Mouse (Mus musculus) activated CD4-positive, CD25-positive, alpha-beta regulatory T cell, adult 4 months (primary cell): ENCODE measurements around the gene Atp2b2. TPM values are rescaled to one million over a fixed set of nuclear protein-coding genes. Genes with fewer than 3 reads are reported as not detected.

Experiments used
- ATAC-seq: one replicate; pipeline ENCODE4 v1.8.0; 2017
- polyA plus RNA-seq, 2 experiments: library from polyadenylated mRNA; unstranded; fragments of 100-300 nt; shearing (Covaris generic); gene quantifications; one replicate each; pipeline ENCODE4 v1.2.1; 2017

Gene Atp2b2
- polyA plus RNA-seq, 2 experiments from 2014 or later = 0.05 TPM; not detected in 1

DNA sequence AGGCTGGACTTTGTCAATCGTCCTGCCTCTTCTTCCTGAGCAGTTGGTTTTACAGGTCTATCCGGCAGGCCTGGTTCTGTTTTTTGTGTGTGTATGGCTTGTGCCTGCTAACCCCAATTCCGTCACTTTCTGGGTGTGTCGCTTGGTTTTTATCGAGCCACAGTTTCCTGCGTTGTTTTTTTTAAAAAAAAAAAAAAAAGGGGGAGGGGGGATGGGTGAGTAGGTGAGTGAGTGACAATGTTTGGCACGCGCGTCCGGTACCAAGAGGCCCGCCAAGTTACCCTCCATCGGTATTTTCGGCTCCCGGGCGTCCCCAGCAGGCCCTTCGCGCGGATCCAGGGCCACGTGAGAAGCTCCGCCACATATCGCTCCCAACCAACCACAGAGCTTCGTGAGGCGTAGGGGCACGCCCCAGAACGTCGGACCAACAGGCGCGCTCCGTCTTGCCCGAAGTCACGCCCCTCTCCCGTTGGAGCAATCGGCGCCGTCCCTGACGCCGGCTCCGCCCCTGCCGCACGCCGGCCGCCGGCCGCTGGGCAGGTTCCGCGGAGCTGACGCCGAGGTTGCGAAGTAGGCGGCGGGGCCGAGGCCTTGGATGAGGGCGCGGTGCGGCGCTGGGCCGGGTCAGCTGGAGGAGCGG is 345.7 kb downstream of the Atp2b2 start, which contains the start of gene Tatdn2:
TSS of gene Tatdn2 (plus strand) at position 469 of the 640 bp plus-strand sequence.
- ATAC-seq = peak; percentile 87

DNA sequence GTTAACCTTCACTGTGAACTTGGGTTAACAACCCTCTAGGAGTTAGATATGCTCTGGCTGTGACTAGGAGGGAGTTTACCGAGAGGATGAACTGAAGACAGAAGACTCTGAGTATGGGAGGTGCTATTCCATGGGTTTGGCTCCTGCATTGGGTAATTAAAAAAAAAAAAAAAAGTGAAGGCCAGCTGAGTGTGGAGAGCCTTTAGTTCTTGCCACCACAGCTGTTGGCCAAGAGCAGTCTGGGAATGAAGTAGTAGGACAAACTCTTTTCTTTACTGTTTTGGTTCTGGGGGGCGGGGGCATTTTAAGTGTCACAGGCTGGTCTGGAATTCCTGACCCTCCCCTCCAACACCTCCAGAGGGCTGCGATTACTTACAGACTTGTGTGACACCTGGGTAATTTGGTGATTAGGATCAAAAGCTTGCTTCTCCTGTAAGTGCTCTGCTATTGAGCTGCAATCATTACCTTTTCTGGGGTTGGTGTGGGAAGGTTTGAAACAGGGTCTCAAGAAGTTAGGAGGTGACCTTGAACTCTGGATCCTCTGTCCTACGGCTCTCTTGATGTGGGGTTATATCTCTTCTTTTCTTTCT is 346.6 kb downstream of the Atp2b2 start:
- ATAC-seq = no peak

DNA sequence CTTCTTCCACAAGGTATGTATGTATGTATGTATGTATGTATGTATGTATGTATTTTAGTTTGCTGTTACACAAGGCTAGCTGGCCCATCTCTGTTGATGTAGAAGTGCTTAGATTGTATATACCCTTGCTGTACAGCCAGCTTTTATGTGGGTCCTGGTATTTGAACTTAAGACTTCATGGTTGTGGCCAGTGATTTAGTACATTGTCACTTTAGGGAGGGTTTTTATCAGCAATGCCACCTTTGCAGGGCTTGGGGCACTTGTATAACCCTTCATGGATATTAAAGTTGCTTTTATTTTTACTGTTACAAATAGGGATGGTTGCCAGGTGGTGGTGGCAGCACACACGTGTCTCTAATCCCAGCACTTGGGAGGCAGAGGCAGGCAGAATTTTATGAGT is 347.2 kb downstream of the Atp2b2 start:
- ATAC-seq = no peak

Other genes starting within 250 kb of the Atp2b2 start
- gene Slc6a11, start 88.6 kb upstream of the Atp2b2 start, polyA plus RNA-seq = not detected
- under 1 TPM in 1 of 2 experiments, not detected in 1; 0.22 TPM for gene Slc6a1, start 240.0 kb upstream of the Atp2b2 start, polyA plus RNA-seq